Mouse (Mus musculus) CH12.LX (cell line): ENCODE results near the gene Trpc1. TPM values are rescaled to one million over a fixed set of nuclear protein-coding genes. Genes with fewer than 3 reads are reported as not detected.

Source experiments
- DNase-seq: peaks from one replicate; pipeline ENCODE4 v3.0.0-alpha.2; 2013; ENCODE audit errors: extremely low read depth
- H3K27ac ChIP-seq: 2 replicates; pipeline ENCODE4 v1.5.1; 2012; ENCODE audit warnings: low read depth, mild to moderate bottlenecking, control low read depth, moderate library complexity; ENCODE audit not compliant: insufficient read depth
- H3K27me3 ChIP-seq: replicated peaks from 2 replicates; pipeline ENCODE3; 2012; ENCODE audit warnings: inconsistent platforms
- H3K36me3 ChIP-seq, 2 experiments: replicated peaks in 1 of 2; 2 replicates each; pipeline versions ENCODE3 to v1.6.1; 2012; ENCODE audit warnings: inconsistent platforms in 1 of 2, low read length in 1 of 2, mild to moderate bottlenecking in 1 of 2, mixed read lengths in 1 of 2, moderate library complexity in 1 of 2; ENCODE audit not compliant: control insufficient read depth in 1 of 2, insufficient read depth in 1 of 2
- H3K4me1 ChIP-seq, 2 experiments: 2 replicates each; pipeline ENCODE4 v1.6.1; 2012; ENCODE audit warnings: inconsistent platforms in 1 of 2, moderate library complexity in 1 of 2; ENCODE audit not compliant: insufficient read depth in 2 of 2, control insufficient read depth in 1 of 2
- H3K4me2 ChIP-seq: 2 replicates; pipeline ENCODE4 v1.6.1; 2012; ENCODE audit warnings: low read depth, mild to moderate bottlenecking, control low read depth; ENCODE audit not compliant: poor library complexity, insufficient read depth, severe bottlenecking
- H3K4me3 ChIP-seq, 3 experiments: fragments of 150-350 bp in 1 of 3; sonication (generic) in 1 of 3; replicated peaks in 1 of 3; 2 replicates each; pipeline versions ENCODE3 to v1.5.1; 2011 to 2012; ENCODE audit warnings: low read depth in 2 of 3, low read length in 2 of 3, mild to moderate bottlenecking in 2 of 3, moderate library complexity in 2 of 3, control low read depth in 1 of 3, improper control_type of control experiment in 1 of 3, inconsistent platforms in 1 of 3, mixed read lengths in 1 of 3; ENCODE audit not compliant: poor library complexity in 1 of 3
- H3K79me2 ChIP-seq: replicated peaks from 2 replicates; pipeline ENCODE4 v1.6.1; 2012; ENCODE audit warnings: mild to moderate bottlenecking, moderate library complexity; ENCODE audit not compliant: control insufficient read depth, poor library complexity, insufficient read depth, severe bottlenecking; ENCODE audit errors: extremely low read depth
- H3K9ac ChIP-seq: 2 replicates; pipeline ENCODE4 v1.6.1; 2012; ENCODE audit warnings: low read depth, mild to moderate bottlenecking, control low read depth, moderate library complexity; ENCODE audit not compliant: insufficient read depth
- H3K9me3 ChIP-seq: replicated peaks from 2 replicates; pipeline ENCODE3; 2012; ENCODE audit warnings: low read length, inconsistent platforms, mixed read lengths
- BHLHE40 ChIP-seq: IDR thresholded peaks from 2 replicates; pipeline ENCODE4 v1.6.1; 2011; ENCODE audit warnings: mild to moderate bottlenecking, low read depth, low read length, improper control_type of control experiment
- CTCF ChIP-seq, 2 experiments: IDR thresholded peaks in 1 of 2; conservative IDR thresholded peaks in 1 of 2; 2 replicates each; pipeline ENCODE4 v1.5.1; 2011 to 2012; ENCODE audit warnings: low read depth in 2 of 2, low read length in 2 of 2, improper control_type of control experiment in 1 of 2, inconsistent platforms in 1 of 2, mild to moderate bottlenecking in 1 of 2, moderate library complexity in 1 of 2
- E2F4 ChIP-seq: IDR thresholded peaks from 2 replicates; pipeline ENCODE4 v1.6.1; 2011; ENCODE audit warnings: low read depth, low read length, improper control_type of control experiment; ENCODE audit not compliant: insufficient replicate concordance
- EP300 ChIP-seq: IDR thresholded peaks from 2 replicates; pipeline ENCODE4 v1.6.1; 2011; ENCODE audit warnings: low read length, improper control_type of control experiment
- ETS1 ChIP-seq: conservative IDR thresholded peaks from 2 replicates; pipeline ENCODE4 v1.6.1; 2012; ENCODE audit warnings: low read depth, mild to moderate bottlenecking, inconsistent platforms, low read length, improper control_type of control experiment, moderate library complexity
- GABPA ChIP-seq: IDR thresholded peaks from 2 replicates; pipeline ENCODE4 v1.6.1; 2012; ENCODE audit warnings: low read depth, low read length, improper control_type of control experiment, inconsistent platforms; ENCODE audit not compliant: insufficient replicate concordance
- HCFC1 ChIP-seq: IDR thresholded peaks from 2 replicates; pipeline ENCODE4 v1.6.1; 2012; ENCODE audit warnings: low read depth, mild to moderate bottlenecking, inconsistent platforms, low read length, improper control_type of control experiment
- IRF4 ChIP-seq: IDR thresholded peaks from 2 replicates; pipeline ENCODE4 v1.6.1; 2014; ENCODE audit warnings: low read depth, mild to moderate bottlenecking, inconsistent platforms, low read length, improper control_type of control experiment
- JUN ChIP-seq: IDR thresholded peaks from 2 replicates; pipeline ENCODE4 v1.6.1; 2011; ENCODE audit warnings: low read depth, mild to moderate bottlenecking, low read length, improper control_type of control experiment, moderate library complexity; ENCODE audit not compliant: insufficient read depth
- KAT2A ChIP-seq: IDR thresholded peaks from 2 replicates; pipeline ENCODE4 v1.6.1; 2012; ENCODE audit warnings: low read length, improper control_type of control experiment, inconsistent platforms; ENCODE audit not compliant: insufficient replicate concordance
- MAX ChIP-seq: IDR thresholded peaks from 2 replicates; pipeline ENCODE4 v1.6.1; 2011; ENCODE audit warnings: low read length, improper control_type of control experiment
- MXI1 ChIP-seq: IDR thresholded peaks from 2 replicates; pipeline ENCODE4 v1.6.1; 2011; ENCODE audit warnings: mild to moderate bottlenecking, low read depth, low read length, improper control_type of control experiment
- NRF1 ChIP-seq: IDR thresholded peaks from 2 replicates; pipeline ENCODE4 v1.6.1; 2014; ENCODE audit warnings: low read depth, mild to moderate bottlenecking, inconsistent platforms, low read length, improper control_type of control experiment, moderate library complexity
- RCOR1 ChIP-seq: conservative IDR thresholded peaks from 2 replicates; pipeline ENCODE4 v1.6.1; 2012; ENCODE audit warnings: low read depth, mild to moderate bottlenecking, inconsistent platforms, low read length, improper control_type of control experiment
- SMC3 ChIP-seq: IDR thresholded peaks from 2 replicates; pipeline ENCODE4 v1.6.1; 2011; ENCODE audit warnings: low read depth, low read length, improper control_type of control experiment
- TBP ChIP-seq: conservative IDR thresholded peaks from 2 replicates; pipeline ENCODE4 v1.6.1; 2011; ENCODE audit warnings: low read depth, low read length, improper control_type of control experiment
- TCF12 ChIP-seq: IDR thresholded peaks from 2 replicates; pipeline ENCODE4 v1.6.1; 2014; ENCODE audit warnings: low read depth, mild to moderate bottlenecking, inconsistent platforms, low read length, improper control_type of control experiment
- UBTF ChIP-seq: IDR thresholded peaks from 2 replicates; pipeline ENCODE4 v1.6.1; 2012; ENCODE audit warnings: low read depth, mild to moderate bottlenecking, inconsistent platforms, low read length, improper control_type of control experiment, moderate library complexity
- USF2 ChIP-seq: conservative IDR thresholded peaks from 2 replicates; pipeline ENCODE4 v1.6.1; 2011; ENCODE audit warnings: low read depth, low read length, improper control_type of control experiment
- ZC3H11A ChIP-seq: IDR thresholded peaks from 2 replicates; pipeline ENCODE4 v1.6.1; 2012; ENCODE audit warnings: low read depth, mild to moderate bottlenecking, inconsistent platforms, low read length, improper control_type of control experiment
- ZNF384 ChIP-seq: IDR thresholded peaks from 2 replicates; pipeline ENCODE4 v1.6.1; 2012; ENCODE audit warnings: low read depth, low read length, improper control_type of control experiment, inconsistent platforms
- dilution Hi-C: fragments of 300-500 bp; cut with MboI; formaldehyde crosslinking; loops from 2 replicates; pipeline ENCODE4 v1.14.3; 2020; ENCODE audit warnings: low sequenced_read_pairs; ENCODE audit not compliant: extremely low pct_unique_long_range_greater_than_20kb, extremely low pct_ligation_motif_present
- in situ Hi-C: fragments of 300-500 bp; cut with MboI; formaldehyde crosslinking; loops from 3 replicates; pipeline ENCODE4 v1.14.3; 2019; ENCODE audit warnings: low sequenced_read_pairs, low pct_ligation_motif_present, low pct_unique_long_range_greater_than_20kb, mixed read lengths
- polyA plus RNA-seq: library from polyadenylated mRNA; unstranded; fragments of >175 nt; gene quantifications from 2 replicates; pipeline ENCODE4 v1.2.1, GENCODE M21; 2012; ENCODE audit warnings: low read depth; ENCODE audit not compliant: insufficient read length
- total RNA-seq, 2 experiments: library from RNA; depleted of rRNA; stranded (reverse); fragments of 300-350 nt in 1 of 2; fragments of >200 nt in 1 of 2; gene quantifications; 2 replicates each; pipeline ENCODE4 v1.2.3; 2012 to 2014

The Trpc1 gene
- total and polyA plus RNA-seq, 3 experiments, result not detected

GRCm38 (mm10) chr9:95793986-95794744, 44.0 kb upstream of the Trpc1 start:
- no peak for TF ChIP-seq CTCF (conservative IDR thresholded peaks at IDR 0.05 in 1 of 2, IDR thresholded peaks at IDR 0.05 in 1 of 2; ENCODE audit: low read depth in 2 of 2, low read length in 2 of 2)
- TF ChIP-seq ZC3H11A, result no peak
- TF ChIP-seq EP300, result no peak
- no peak for TF ChIP-seq MXI1
- TF ChIP-seq KAT2A, result no peak
- no peak for TF ChIP-seq RCOR1
- TF ChIP-seq UBTF, result no peak
- TF ChIP-seq HCFC1, result no peak
- TF ChIP-seq USF2, result no peak
- TF ChIP-seq ZNF384, result no peak
- TF ChIP-seq TBP, result no peak
- no peak for TF ChIP-seq ETS1
- no peak for TF ChIP-seq MAX
- TF ChIP-seq TCF12, result no peak
- TF ChIP-seq BHLHE40, result no peak
- TF ChIP-seq E2F4, result no peak
- no peak for TF ChIP-seq NRF1
- TF ChIP-seq GABPA, result no peak
- TF ChIP-seq JUN, result no peak
- TF ChIP-seq, all 38 proteins: peak for 0
- no peaks in the 10 kb centered on the region for H3K27me3 ChIP-seq
- H3K4me1 ChIP-seq, result 0 out of 4 replicates have a peak, but pooled peaks cover 0 to 4% of the 10 kb centered on the region in 2 experiments
- H3K79me2 ChIP-seq, result no peaks in the 10 kb centered on the region
- no peak overlapping the region for H3K4me3 ChIP-seq
- no peak overlapping the region for H3K9ac ChIP-seq
- no peak overlapping the region for H3K27ac ChIP-seq
- no peak overlapping the region for H3K4me2 ChIP-seq
- in situ Hi-C loops (no loop called here), dilution Hi-C loops (no loop called here)
- H3K36me3 ChIP-seq, result no peaks in the 10 kb centered on the region
- H3K9me3 ChIP-seq, result peaks cover 2% of the 10 kb centered on the region
- DNase-seq, result no peak

- H3K79me2 ChIP-seq, result no peaks in the 10 kb centered on the region
- TF ChIP-seq SMC3, result no peak
- no peak for TF ChIP-seq IRF4
- no peak for TF ChIP-seq BHLHE40
- no peak for TF ChIP-seq GABPA
- DNase-seq, result no peak
- H3K9ac ChIP-seq, result no peak overlapping the region
- H3K27me3 ChIP-seq, result no peaks in the 10 kb centered on the region
- peaks cover 0 to 3% of the 10 kb centered on the region in 2 experiments; a peak in 1 of 4 replicates for H3K4me1 ChIP-seq
- H3K4me3 ChIP-seq, result no peak overlapping the region
- H3K9me3 ChIP-seq, result no peaks in the 10 kb centered on the region
- no peak overlapping the region for H3K4me2 ChIP-seq
- in situ Hi-C loops (loop anchor here (10.0 kb wide), 1 partner anchor 60 kb away; the partner anchor contains the start of gene Pls1), dilution Hi-C loops (no loop called here)
- H3K36me3 ChIP-seq, result no peaks in the 10 kb centered on the region
- no peak overlapping the region for H3K27ac ChIP-seq
These were observed 34.8 kb upstream of the Trpc1 start for GRCm38 (mm10) chr9:95784888-95785511.
